Mouse (Mus musculus) heart, adult 2 months (tissue): ENCODE measurements at regions not wholly inside any gene's neighbourhood (a gene's known extent, or its start where the extent isn't known, plus 50 kb on each side); places are given as distances from the start of the nearest gene placed in this dataset.

Experiments
- CTCF ChIP-seq: fragments of 200-600 bp; IDR thresholded peaks from 2 replicates; pipeline ENCODE4 v1.8.1; 2022; ENCODE audit warnings: antibody characterized with exemption, mild to moderate bottlenecking, moderate library complexity
- EP300 ChIP-seq: fragments of 200-500 bp; IDR thresholded peaks from 2 replicates; pipeline ENCODE4 v1.6.1; 2011; ENCODE audit warnings: low read depth, low read length, control low read depth; ENCODE audit not compliant: insufficient read depth
- POLR2A ChIP-seq: fragments of 200-500 bp; IDR thresholded peaks from 2 replicates; pipeline ENCODE4 v1.6.1; 2011; ENCODE audit warnings: mild to moderate bottlenecking, low read depth, low read length, control low read depth; ENCODE audit not compliant: insufficient read depth

- no peak for TF ChIP-seq CTCF
- TF ChIP-seq POLR2A = no peak
- TF ChIP-seq EP300 = no peak
Measured at GRCm38 (mm10) chr12:68889141-68889540, 269.8 kb downstream of the Rps29 start.
